8 mouse cellular contexts compared by ENCODE assay signal in the genomic region with DNA sequence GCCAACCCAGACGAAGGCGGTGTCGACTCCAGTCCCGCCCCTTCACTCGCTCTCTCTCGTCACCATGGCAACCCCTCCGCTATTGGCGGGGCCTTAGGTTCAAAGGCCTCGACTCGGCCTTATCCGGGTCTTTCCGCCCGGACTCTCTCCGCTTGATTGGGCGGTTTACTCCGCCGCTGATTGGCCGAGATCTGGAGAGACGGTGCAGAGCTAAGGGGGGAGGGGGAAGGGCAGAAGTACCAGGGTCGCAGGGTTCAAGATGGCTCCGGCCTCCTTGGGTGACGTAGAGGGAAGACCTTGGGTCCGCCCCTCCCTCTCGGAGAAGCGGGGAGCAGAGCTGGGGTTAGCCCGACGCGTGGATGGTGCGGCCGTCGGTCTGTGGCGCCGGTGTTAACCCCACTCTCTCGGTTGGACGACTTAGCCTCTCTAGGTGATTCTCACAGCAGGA. TPM values are rescaled to one million over a fixed set of nuclear protein-coding genes. Genes with fewer than 3 reads are reported as not detected.
DNase-seq lines count a peak whose midpoint lies in the region; ATAC-seq and TF ChIP-seq lines count a peak whose summit lies in the region.

Gene Agpat1 (plus strand): TSS at position 202 of the 448 bp plus-strand sequence.

- ATAC-seq in megakaryocyte, adult 5-6 weeks (ENCODE audit: poor library complexity, severe bottlenecking), result peak; percentile 73

- H3K4me3 ChIP-seq in cortical plate, adult 2 months (ENCODE audit: insufficient read depth, low read length), result peak within 1 kb of the TSS; percentile 69

- H3K27ac ChIP-seq in cortical plate, adult 2 months (ENCODE audit: insufficient read depth, low read length), result peak within 1 kb of the TSS; percentile 90

- TF ChIP-seq CTCF in cortical plate, adult 2 months (IDR thresholded peaks at IDR 0.05; ENCODE audit: extremely low read depth, insufficient read depth, low read length), result no peak

- H3K4me1 ChIP-seq in cortical plate, adult 2 months (ENCODE audit: control insufficient read depth, insufficient read depth, low read length), result peaks cover 9% of the 10 kb centered on the region

- TF ChIP-seq POLR2A in cortical plate, adult 2 months (IDR thresholded peaks at IDR 0.05; ENCODE audit: extremely low read depth, insufficient read depth, low read length), result peak; percentile 66; the same call in 1 of the 2 replicates

- intact Hi-C loops in gastrocnemius, postnatal 14 days (cut with DNase I; ENCODE audit: low total_unique reads), result no loop called here

- peak; percentile 100 for DNase-seq in adipocyte (ENCODE audit: low spot score)
- peak; percentile 99 for DNase-seq in gastrocnemius, postnatal 14 days
- peak; percentile 100 for DNase-seq in induced T-regulatory cell, adult 2 months (ENCODE audit: low read depth)
- DNase-seq in left cerebral cortex, adult 8-10 months (ENCODE audit: low spot score in 2 of 2), result peak; percentile 92 to 99
- peak; percentile 99 for DNase-seq in right cerebral cortex, adult 18-20 months
- DNase-seq in urinary bladder, postnatal 10 days (ENCODE audit: low spot score), result peak; percentile 97

RNA-seq across cellular contexts. Expression of gene Agpat1, which starts in this region (rescaled TPM):
- 225 and 236 TPM in 2 replicates for polyA plus RNA-seq in cortical plate, adult 2 months (2012; rRNA removed)
- 10 to 100 TPM; 38.8 to 39.1 TPM for total RNA-seq in gastrocnemius, postnatal 14 days (2021)
- total RNA-seq in left cerebral cortex, adult 8-10 months (2022), result 100 to 1,000 TPM; 150 to 164 (median 155) TPM
- total RNA-seq in megakaryocyte, adult 5-6 weeks (2015), result 29.0 and 36.5 TPM in 2 replicates
- total RNA-seq in megakaryocyte, adult 5-6 weeks (2017), result 24.2 and 24.5 TPM in 2 replicates

Comparison
In these comparisons a context has a peak if more than half of its experiments do, and no peak if none do; other contexts are left out.
1. Peak in every context shown above with its lines: DNase-seq, ATAC-seq, H3K4me3 ChIP-seq and H3K27ac ChIP-seq.